Mouse (Mus musculus): Measurements from ENCODE around the gene Olfr1080.

DNA sequence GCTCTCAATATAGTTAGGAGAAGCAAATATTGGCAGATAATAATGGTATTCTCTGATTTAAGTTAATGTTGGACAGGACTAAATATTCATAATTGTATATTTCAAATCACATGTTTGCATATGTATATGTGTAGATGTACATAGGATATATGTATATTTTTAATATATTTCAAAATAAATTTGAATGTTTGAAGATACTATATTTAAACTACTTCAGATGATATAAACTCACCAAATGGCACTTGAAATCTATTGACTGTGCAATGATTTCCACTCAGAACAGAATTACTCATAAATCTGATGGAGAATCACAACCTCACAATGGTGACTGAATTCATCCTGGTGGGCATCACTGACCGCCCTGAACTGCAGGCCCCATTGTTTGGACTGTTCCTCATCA is 49.9 kb downstream of the Olfr1080 start, which contains the start of gene Olfr1076:
- TF ChIP-seq CTCF (IDR thresholded peaks at IDR 0.05; ENCODE audit: low read depth) (no peak), EP300 (IDR thresholded peaks at IDR 0.05; ENCODE audit: low read depth) (no peak)

All from liver, postnatal 0 days (tissue).